Mouse (Mus musculus) bone marrow macrophage, adult 2 months (primary cell): ENCODE measurements at regions not wholly inside any gene's neighbourhood (a gene's known extent, or its start where the extent isn't known, plus 50 kb on each side); places are given as distances from the start of the nearest gene placed in this dataset.

ENCODE experiments used
- H3K27ac ChIP-seq: 2 replicates; pipeline ENCODE4 v1.5.1; 2012; ENCODE audit warnings: low read depth, low read length; ENCODE audit not compliant: insufficient read depth
- H3K4me1 ChIP-seq: 2 replicates; pipeline ENCODE4 v1.6.1; 2012; ENCODE audit warnings: low read length; ENCODE audit not compliant: control insufficient read depth, insufficient read depth
- H3K4me3 ChIP-seq: 2 replicates; pipeline ENCODE4 v1.5.1; 2012; ENCODE audit warnings: mild to moderate bottlenecking, low read length, moderate library complexity; ENCODE audit not compliant: insufficient read depth
- CTCF ChIP-seq: IDR thresholded peaks from 2 replicates; pipeline ENCODE4 v1.5.1; 2012; ENCODE audit warnings: low read depth, mild to moderate bottlenecking, low read length, moderate library complexity
- POLR2A ChIP-seq: IDR thresholded peaks from 2 replicates; pipeline ENCODE4 v1.6.1; 2012; ENCODE audit warnings: mild to moderate bottlenecking, low read depth, low read length, borderline replicate concordance

- no peak overlapping the region for H3K27ac ChIP-seq
- H3K4me1 ChIP-seq: no peaks in the 10 kb centered on the region
- H3K4me3 ChIP-seq: no peak overlapping the region
- no peak for TF ChIP-seq CTCF
- no peak for TF ChIP-seq POLR2A
These were observed 787.7 kb upstream of the Adgrl4 start for GRCm38 (mm10) chr3:150649783-150650565.

GRCm38 (mm10) chr3:150695751-150696150 lies 741.9 kb upstream of the Adgrl4 start:
- no peak overlapping the region for H3K27ac ChIP-seq
- TF ChIP-seq POLR2A (no peak), CTCF (no peak)
- H3K4me3 ChIP-seq: no peak overlapping the region
- no peaks in the 10 kb centered on the region for H3K4me1 ChIP-seq

- Histone ChIP-seq H3K27ac (no peak overlapping the region), H3K4me1 (no peaks in the 10 kb centered on the region), H3K4me3 (no peak overlapping the region)
- no peak for TF ChIP-seq CTCF
- no peak for TF ChIP-seq POLR2A
These were observed 737.7 kb upstream of the Adgrl4 start for GRCm38 (mm10) chr3:150699990-150700389.
